Mouse (Mus musculus) c-Kit-negative CD71-positive TER-119-positive erythroid progenitor cells, embryonic 14.5 days (primary cell): ENCODE measurements around the gene Spryd3.
"Not testable (repeated sequence)": the region's sequence is repeated elsewhere in the genome, so short reads cannot be mapped to it uniquely, and the experiment has no call there.

ENCODE experiments used
- DNase-seq: peaks from one replicate; pipeline ENCODE4 v3.0.0-alpha.2; 2013; ENCODE audit warnings: low read depth, low spot score

Spryd3 gene

GRCm38 (mm10) chr15:102136129-102136758 lies at the start of gene Spryd3:
Spryd3 (minus strand) TSS chr15:102136234.
- DNase-seq = peak; percentile 93

- DNase-seq = no peak
These were observed 47.0 kb upstream of the Spryd3 start for GRCm38 (mm10) chr15:102183076-102183475.

- DNase-seq = no peak
These were observed 43.9 kb upstream of the Spryd3 start for GRCm38 (mm10) chr15:102179924-102180323.

- DNase-seq = no peak
These were observed 43.1 kb upstream of the Spryd3 start for GRCm38 (mm10) chr15:102179106-102179505.

- DNase-seq = peak; percentile 55
These were observed 42.2 kb upstream of the Spryd3 start for GRCm38 (mm10) chr15:102178279-102178678.

- no peak for DNase-seq
These were observed 41.4 kb upstream of the Spryd3 start for GRCm38 (mm10) chr15:102177417-102177816.

- DNase-seq = no peak
These were observed 40.7 kb upstream of the Spryd3 start for GRCm38 (mm10) chr15:102176571-102177316.

GRCm38 (mm10) chr15:102175736-102176319 lies 39.8 kb upstream of the Spryd3 start:
- DNase-seq = no peak

- DNase-seq = no peak
These were observed 37.5 kb upstream of the Spryd3 start for GRCm38 (mm10) chr15:102173581-102173980.

DNA sequence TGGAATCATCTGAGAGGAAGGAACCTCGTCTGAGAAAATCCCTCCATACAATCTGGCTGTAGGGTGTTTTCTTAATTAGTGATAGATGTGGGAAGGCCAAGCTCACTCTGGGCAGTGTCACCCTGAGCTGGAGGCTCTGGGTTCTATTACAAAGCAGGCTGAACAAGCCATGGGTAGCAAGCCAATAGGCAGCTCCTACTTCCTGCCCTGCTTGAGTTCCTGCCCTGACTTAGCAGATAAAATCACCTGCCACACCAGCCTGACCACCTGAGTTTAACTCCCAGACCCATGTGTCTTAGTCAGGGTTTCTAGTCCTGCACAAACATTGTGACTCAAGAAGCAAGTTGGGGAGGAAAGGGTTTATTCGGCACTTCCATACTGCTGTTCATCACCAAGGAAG lies 33.0 kb upstream of the Spryd3 start:
- no peak for DNase-seq

DNA sequence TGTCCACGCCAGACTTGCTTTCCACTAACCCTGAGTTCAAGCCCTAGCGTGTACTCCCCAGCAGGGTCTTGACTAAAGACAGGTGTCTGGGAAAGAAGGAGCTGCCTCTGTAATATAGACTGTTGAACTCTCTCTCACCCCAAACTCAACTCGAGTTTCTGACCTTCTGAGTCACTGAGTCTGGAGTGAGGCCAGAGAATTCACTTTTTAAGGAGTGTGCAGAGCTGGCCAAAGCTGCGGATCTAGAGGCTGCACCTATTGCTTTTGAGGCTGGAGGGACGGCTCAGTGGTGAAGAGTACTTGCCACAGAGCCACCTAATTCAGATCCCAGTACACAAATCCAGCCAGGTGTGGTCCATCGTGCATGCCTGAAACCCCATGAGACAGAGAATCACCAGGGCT lies 31.6 kb upstream of the Spryd3 start:
- no peak for DNase-seq

GRCm38 (mm10) chr15:102165468-102166100 lies 29.6 kb upstream of the Spryd3 start:
- no peak for DNase-seq

- DNase-seq = no peak
These were observed 28.1 kb upstream of the Spryd3 start for GRCm38 (mm10) chr15:102163900-102164693.

DNA sequence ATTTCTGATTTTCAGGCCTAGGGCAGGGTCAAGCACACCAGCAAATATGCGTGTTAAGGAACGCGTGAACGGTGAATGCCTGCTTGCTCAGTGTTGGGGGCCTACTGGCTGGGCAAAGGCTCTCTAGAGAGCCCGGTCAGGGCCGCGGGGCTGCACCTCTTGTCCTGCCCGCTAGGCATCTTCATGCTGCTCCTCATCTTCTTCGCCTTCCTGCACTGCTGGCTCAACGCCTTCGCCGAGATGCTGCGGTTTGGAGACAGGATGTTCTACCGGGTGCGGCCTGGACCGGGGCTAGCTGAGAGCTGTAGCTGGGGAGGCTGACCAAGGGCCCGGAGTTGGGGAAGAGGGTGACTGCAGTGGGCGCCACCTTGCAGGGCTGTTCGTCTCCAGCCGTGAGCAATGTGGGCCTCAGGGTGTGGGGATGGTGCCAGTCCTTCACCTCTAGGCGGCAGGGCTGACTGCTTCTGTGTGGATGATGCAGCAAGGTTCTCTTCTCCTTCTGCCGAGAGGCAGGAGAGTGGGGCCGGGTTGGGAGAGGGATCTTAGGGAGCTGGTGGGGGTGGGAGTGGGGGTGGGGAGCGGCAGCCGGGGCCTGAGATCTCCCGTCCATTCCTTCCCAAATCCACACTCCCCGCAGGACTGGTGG lies 24.5 kb upstream of the Spryd3 start:
- DNase-seq = no peak

GRCm38 (mm10) chr15:102156836-102157235 lies 20.8 kb upstream of the Spryd3 start:
- no peak for DNase-seq

DNA sequence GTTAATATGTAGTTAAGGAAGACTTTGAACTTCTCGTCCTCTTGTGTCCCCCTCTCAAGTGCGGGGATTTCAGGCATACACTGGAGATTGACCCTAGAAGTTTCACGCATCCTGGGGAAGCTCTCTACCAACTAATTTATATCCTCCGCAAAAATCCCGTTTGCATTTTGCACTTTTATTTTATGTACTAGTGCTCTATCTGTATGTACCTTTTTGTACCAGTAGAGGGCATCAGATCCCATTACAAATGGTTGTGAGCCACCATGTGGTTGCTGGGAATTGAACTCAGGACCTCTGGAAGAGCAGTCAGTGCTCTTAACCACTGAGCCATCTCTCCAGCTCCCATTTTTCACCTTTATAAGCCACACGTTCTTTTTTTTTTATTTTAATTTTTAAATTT lies 19.0 kb upstream of the Spryd3 start:
- not testable (repeated sequence) for DNase-seq

DNA sequence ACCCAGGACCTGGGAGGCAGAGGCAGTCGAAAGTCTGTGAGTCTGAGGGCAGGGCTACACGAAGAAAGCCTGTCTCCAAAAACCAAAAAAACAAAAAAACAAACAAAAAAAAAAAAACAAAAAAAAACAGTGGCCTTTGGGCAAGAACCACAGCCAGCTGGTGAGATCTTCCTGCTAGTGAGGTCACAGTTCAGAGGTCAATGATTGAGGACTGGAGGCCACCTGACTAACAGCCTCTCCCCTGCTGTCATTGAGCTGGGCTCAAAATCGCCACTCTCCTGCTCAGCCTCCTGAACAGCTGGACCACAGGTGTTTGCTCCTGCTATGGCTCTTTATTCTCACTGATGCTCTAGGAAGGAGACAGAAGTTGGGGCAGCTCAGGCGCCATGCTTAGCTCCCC lies 16.6 kb upstream of the Spryd3 start:
- DNase-seq = no peak

- DNase-seq = peak; percentile 46
These were observed 14.5 kb upstream of the Spryd3 start, which contains the start of gene Soat2 for GRCm38 (mm10) chr15:102150301-102151135. Soat2 (plus strand) TSS chr15:102150526.

DNA sequence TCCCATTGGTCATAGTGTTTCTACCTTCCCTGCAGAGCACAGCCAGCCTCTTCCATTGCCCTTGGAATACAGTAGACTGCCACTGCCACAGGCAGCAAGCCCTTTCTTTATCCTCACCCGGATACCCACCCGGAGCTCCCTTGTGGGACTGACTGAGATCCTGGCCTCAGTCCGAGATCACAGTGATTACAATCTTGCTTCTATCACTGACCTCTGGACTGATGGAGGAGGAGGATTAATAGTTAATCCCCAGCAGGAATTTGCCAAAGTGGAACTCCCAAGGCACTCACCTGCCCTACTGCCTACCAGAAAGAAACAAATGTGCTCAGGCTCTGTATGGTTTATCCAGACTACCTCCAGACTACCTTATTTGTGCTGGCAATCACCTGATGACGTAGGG lies 13.5 kb upstream of the Spryd3 start:
- no peak for DNase-seq
